Mouse (Mus musculus) T-helper 1 cell (primary cell): ENCODE measurements at regions not wholly inside any gene's neighbourhood (a gene's known extent, or its start where the extent isn't known, plus 50 kb on each side); places are given as distances from the start of the nearest gene placed in this dataset.

Experiments used
- in situ Hi-C: fragments of 300-600 bp; cut with MboI, MseI; formaldehyde crosslinking; loops from one replicate; pipeline ENCODE4 v1.15.1; 2025; ENCODE audit warnings: high pct_unique_total_duplicates

- in situ Hi-C loops: no loop called here
These were observed 241.3 kb upstream of the Tle3 start for GRCm38 (mm10) chr9:61130877-61131276.

- in situ Hi-C loops: no loop called here
These were observed 236.8 kb upstream of the Tle3 start for GRCm38 (mm10) chr9:61135263-61135882.

DNA sequence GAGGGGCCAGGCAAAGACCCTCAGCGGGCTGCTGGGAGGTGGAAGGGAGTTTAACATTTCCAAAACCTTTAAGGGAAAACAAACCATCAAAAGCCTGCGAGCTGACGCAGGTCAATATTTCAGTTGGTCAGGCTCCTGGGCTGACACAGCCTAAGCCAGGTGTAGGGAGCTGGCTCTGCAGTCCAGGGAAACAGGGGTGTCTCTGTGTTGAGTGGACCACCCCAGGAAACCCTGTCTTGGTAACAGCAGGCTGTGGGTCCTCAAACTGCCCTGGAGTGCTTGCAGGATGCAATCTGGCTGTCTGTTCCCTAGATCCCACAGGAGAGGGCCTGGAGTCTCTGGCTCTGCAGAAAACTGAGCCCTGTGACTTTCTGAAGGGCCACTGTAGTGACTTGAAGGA lies 236.2 kb upstream of the Tle3 start:
- in situ Hi-C loops: no loop called here

DNA sequence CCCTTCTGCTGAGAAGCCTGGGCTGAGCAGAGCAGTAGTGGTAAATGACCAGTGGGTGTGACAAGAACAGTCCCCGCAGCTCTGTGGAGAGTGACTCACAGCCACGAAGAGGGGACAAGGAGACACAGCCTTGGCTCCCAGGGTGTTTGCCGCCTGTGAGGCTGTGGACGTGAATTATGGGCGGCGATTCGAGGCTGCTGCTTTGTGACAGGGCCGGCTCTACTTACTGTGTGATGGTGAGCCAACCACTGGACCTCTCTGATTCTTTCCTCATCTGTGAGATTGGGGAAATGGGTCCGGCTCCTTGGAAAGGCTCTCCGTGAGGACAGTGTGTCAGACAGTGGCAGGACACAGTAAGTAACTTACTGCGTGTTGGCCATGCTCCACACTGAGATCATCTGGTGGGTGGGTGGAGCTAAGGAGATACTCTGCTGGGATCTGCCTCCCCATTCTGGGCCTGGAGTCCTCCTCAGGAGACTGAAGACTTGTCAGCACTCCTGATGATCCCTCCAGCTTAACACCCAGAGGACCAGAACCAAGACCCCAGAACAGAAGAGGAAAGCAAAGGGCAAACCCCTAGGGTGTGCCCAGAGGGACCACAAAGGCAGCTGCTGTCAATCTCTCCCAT lies 233.3 kb upstream of the Tle3 start:
- in situ Hi-C loops: no loop called here

GRCm38 (mm10) chr9:61143101-61143500 lies 229.1 kb upstream of the Tle3 start:
- in situ Hi-C loops: no loop called here

DNA sequence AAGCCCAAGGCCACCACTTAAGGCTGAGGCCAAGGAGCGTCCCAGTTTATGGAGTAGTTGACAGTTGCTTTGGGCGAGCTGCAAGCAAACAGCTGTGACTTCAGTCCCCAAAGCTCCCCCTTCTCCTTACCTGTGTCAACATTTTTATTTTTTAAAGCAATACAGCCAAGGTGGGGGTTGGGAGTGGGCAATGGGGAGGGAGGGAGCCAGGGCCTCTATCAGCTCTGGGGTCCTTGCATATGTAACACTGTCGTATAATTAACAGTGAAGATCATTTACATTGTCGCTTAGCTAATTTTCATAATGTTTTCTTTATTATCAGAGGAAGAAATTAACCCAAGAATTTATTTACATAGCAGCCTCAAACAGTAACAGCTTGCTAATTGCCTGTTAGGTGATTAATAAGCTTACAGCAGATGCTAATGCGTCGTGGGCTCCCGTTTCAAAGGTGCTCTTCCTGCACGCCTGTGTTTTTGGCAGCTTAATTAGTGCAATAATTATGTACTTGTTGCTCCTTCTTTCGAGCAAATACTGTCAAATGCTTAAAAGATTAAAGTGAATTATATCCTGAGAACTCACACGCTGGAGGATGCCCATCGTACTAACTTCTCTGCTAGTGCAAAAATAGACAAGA lies 227.4 kb upstream of the Tle3 start:
- in situ Hi-C loops: no loop called here

DNA sequence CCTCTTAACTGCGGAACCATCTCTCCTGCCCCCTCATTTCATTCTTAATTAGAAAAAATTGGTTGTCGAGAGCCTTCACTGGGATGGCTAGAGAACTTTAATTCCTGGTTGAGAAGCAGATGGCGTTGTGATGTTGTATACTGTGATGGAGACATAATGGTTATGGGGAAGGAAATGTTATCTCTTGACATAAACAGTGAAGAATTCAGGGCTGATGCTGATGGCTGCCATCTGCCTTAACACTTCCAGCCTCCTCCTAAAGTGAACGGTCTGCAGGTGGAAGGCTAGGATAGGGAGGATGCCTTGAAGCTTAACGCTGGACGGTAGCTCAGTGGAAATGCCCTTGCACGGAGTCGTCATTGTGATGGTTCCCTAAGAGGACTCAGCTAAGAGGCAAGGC lies 226.4 kb upstream of the Tle3 start:
- in situ Hi-C loops: no loop called here

- in situ Hi-C loops: no loop called here
These were observed 221.0 kb upstream of the Tle3 start for GRCm38 (mm10) chr9:61151201-61151600.

GRCm38 (mm10) chr9:61151901-61152337 lies 220.2 kb upstream of the Tle3 start:
- in situ Hi-C loops: no loop called here

DNA sequence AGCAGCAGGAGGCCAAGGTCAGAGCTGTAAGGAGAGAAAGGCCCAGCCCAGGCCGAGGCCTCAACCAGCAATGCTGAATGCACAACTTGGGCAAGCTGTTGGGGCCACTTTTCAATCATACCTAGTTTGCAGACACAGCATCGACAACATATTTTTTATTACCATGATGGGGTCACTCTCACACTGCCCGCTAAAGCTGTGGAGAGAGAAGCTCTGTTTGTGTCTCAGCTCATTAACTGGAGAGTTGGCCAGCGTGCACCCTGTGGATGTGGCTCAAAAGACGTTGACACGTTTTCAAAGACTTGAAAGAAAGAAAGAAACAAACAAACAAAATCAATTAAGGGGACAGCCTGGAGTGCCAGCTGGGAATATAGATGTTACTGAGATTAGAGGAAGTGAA lies 217.4 kb upstream of the Tle3 start:
- in situ Hi-C loops: no loop called here

DNA sequence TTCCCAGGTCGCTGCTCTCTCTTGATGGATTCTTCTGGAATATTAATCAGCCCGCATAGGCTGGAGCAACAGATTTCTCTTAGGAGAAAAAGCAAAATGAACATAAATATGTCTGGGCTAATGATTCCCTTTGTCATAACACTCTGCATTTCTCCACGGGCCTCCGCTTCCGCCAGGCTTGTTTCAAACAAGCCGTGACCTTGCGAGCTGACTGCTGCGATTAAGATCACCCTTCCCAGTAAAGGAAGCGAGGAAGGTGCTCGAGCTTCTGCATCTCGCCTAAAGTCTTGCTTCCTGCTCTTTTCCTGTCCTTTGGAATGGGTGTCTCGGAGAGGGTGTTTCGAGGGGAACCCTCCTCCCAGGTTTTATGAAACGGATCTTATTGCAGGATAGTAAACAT lies 216.3 kb upstream of the Tle3 start:
- in situ Hi-C loops: no loop called here

- in situ Hi-C loops: no loop called here
These were observed 213.9 kb upstream of the Tle3 start for GRCm38 (mm10) chr9:61158192-61158770.

GRCm38 (mm10) chr9:61159159-61159558 lies 213.0 kb upstream of the Tle3 start:
- in situ Hi-C loops: no loop called here

GRCm38 (mm10) chr9:61159616-61160015 lies 212.6 kb upstream of the Tle3 start:
- in situ Hi-C loops: no loop called here

GRCm38 (mm10) chr9:61162884-61163283 lies 209.3 kb upstream of the Tle3 start:
- in situ Hi-C loops: no loop called here

DNA sequence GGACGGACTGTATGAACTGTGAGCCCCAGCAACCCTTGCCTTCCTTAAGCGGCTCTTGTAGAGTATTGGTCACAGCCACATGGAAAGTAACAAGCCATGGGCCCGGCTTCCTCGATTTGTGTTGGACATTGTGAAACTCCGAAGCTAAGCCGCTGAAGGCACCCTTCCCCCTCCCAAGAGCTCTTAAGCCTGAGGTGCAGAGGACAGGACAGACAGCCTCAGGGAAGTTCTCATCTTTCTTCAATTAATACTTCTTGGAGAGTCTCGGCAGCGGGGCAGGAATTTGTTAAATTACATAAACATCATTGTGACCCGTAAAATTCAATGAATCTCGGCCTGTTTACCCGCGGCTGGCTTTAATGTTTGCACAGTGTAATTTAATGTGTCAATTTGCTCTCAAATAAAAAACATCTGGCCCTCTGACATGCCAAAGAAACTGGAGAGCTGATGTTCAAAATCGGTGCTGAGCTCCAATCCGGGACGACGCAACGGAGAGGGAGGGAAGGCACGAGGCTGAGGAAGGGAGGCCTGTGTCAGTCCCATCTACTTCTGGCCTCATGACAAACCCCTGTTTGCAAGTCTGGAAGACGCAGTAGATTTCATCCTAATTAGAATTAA lies 208.4 kb upstream of the Tle3 start:
- in situ Hi-C loops: no loop called here

GRCm38 (mm10) chr9:61164501-61165251 lies 207.5 kb upstream of the Tle3 start:
- in situ Hi-C loops: no loop called here

- in situ Hi-C loops: no loop called here
These were observed 206.1 kb upstream of the Tle3 start for GRCm38 (mm10) chr9:61166115-61166514.

GRCm38 (mm10) chr9:61167097-61167842 lies 204.9 kb upstream of the Tle3 start:
- in situ Hi-C loops: no loop called here

DNA sequence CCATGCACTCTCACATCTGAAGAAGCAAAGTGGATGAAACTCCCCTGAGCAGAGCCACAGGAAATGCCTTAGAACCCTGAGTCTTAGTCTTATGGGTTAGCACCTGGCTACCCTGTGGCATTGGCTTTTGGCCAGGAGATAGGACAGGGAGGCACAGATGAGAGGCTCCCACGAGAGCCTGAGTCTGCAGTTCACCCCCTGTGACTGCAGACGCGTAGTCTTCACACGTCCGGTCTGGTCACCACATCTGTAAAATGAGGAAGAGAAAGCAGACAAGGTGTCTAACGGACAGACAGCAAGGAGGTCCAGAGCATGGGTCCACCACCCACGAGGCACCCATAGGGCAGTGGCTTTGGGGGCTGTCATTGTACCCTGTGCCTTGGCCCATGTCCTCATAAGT lies 203.2 kb upstream of the Tle3 start:
- in situ Hi-C loops: no loop called here

- in situ Hi-C loops: no loop called here
These were observed 202.6 kb upstream of the Tle3 start for GRCm38 (mm10) chr9:61169506-61170090.
